Mouse (Mus musculus) hindbrain, postnatal 0 days (tissue): ENCODE measurements at regions not wholly inside any gene's neighbourhood (a gene's known extent, or its start where the extent isn't known, plus 50 kb on each side); places are given as distances from the start of the nearest gene placed in this dataset.

Source experiments
- ATAC-seq: fragments of 200-750 bp; cut with Nextera tagmentation; 2 replicates; pipeline ENCODE4 v1.8.0; 2017; ENCODE audit warnings: mild to moderate bottlenecking, moderate TSS enrichment, moderate library complexity
- DNase-seq: peaks from one replicate; pipeline ENCODE4 v3.0.0-alpha.2; 2015; ENCODE audit warnings: low spot score
- H3K27ac ChIP-seq: fragments of 300-500 bp; sonication (generic); 2 replicates; pipeline ENCODE4 v1.5.1; 2014; ENCODE audit warnings: mild to moderate bottlenecking
- H3K27me3 ChIP-seq: fragments of 300-500 bp; sonication (generic); 2 replicates; pipeline ENCODE4 v1.6.1; 2014; ENCODE audit warnings: low read length, mixed read lengths; ENCODE audit not compliant: insufficient read depth
- H3K36me3 ChIP-seq: fragments of 300-500 bp; sonication (generic); 2 replicates; pipeline ENCODE4 v1.6.1; 2014; ENCODE audit warnings: low read length, mixed read lengths; ENCODE audit not compliant: insufficient read depth
- H3K4me1 ChIP-seq: fragments of 300-500 bp; sonication (generic); 2 replicates; pipeline ENCODE4 v1.6.1; 2014; ENCODE audit warnings: antibody characterized with exemption, low read length, mixed read lengths; ENCODE audit not compliant: insufficient read depth
- H3K4me2 ChIP-seq: fragments of 300-500 bp; sonication (generic); 2 replicates; pipeline ENCODE4 v1.6.1; 2014; ENCODE audit warnings: low read depth, mild to moderate bottlenecking, low read length, moderate library complexity, mixed read lengths
- H3K4me3 ChIP-seq: fragments of 300-500 bp; sonication (generic); 2 replicates; pipeline ENCODE4 v1.5.1; 2014; ENCODE audit warnings: low read length
- H3K9ac ChIP-seq: fragments of 300-500 bp; sonication (generic); replicated peaks from 2 replicates; pipeline ENCODE4 v1.6.1; 2014; ENCODE audit warnings: mild to moderate bottlenecking, low read length, moderate library complexity, mixed read lengths
- H3K9me3 ChIP-seq: fragments of 300-500 bp; sonication (generic); 2 replicates; pipeline ENCODE4 v1.6.1; 2016; ENCODE audit warnings: low read length, mixed read lengths
- CTCF ChIP-seq: IDR thresholded peaks from 2 replicates; pipeline ENCODE4 v1.5.1; 2016; ENCODE audit warnings: antibody characterized with exemption, control low read depth, low read depth
- WGBS: fragments of 180-500 bp; shearing (Covaris S2); extraction: QIAGEN DNeasy Blood & Tissue Kit; methylation state at CpG from one replicate; pipeline ENCODE4 v1.1.7; 2014; 5-methylcytosine and 5-hydroxymethylcytosine counted together

DNA sequence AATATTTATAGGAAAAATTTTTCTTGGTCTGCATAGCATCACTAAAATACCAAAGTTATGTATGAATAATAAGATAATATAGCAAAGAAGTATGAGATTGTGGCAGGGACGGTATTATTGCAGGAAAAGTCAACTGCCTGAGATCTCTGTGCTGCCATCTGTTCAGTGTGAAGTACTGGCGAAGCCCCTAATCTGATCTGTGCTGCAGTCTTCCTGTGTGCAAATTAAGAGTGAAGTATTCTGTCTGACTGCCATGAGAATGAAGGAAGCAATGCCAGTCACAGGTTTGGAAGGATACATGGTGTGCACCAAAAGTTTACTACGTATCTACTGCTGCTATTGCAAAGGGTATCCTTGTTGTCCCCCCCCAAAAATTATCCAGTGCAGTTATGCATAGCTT, 501.5 kb downstream of the Rab28 start:
- H3K9me3 ChIP-seq, result no peaks in the 10 kb centered on the region
- H3K36me3 ChIP-seq, result no peaks in the 10 kb centered on the region
- WGBS, result 83% methylated on average over 3 of the region's 3 CpGs
- no peaks in the 10 kb centered on the region for H3K27me3 ChIP-seq
- H3K4me3 ChIP-seq, result no peak overlapping the region
- no peaks in the 10 kb centered on the region for H3K4me1 ChIP-seq
- ATAC-seq (no peak), DNase-seq (no peak)
- no peak overlapping the region for H3K9ac ChIP-seq
- no peak for TF ChIP-seq CTCF
- H3K27ac ChIP-seq, result no peak overlapping the region
- H3K4me2 ChIP-seq, result no peak overlapping the region

DNA sequence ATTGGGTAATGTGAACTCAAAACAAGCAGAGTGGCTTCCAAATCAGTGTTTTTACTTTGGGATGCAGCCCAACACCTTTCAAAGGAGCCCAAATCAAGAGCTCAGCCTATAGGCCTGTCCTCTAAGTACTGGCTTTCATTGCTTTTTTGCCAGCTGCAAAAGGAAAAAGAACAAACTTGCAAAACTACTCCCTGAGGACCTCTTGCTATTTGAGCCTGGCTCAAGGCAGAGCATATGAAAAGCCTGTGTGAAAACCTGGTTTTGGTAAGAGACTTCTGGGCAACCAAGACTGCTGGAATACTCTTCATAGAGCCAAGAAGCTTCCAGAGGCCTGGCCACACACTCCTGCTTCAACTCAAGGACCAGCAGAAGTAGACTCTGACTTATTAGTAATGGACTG, 503.5 kb downstream of the Rab28 start:
- no peak for ATAC-seq
- no peak overlapping the region for H3K4me2 ChIP-seq

DNA sequence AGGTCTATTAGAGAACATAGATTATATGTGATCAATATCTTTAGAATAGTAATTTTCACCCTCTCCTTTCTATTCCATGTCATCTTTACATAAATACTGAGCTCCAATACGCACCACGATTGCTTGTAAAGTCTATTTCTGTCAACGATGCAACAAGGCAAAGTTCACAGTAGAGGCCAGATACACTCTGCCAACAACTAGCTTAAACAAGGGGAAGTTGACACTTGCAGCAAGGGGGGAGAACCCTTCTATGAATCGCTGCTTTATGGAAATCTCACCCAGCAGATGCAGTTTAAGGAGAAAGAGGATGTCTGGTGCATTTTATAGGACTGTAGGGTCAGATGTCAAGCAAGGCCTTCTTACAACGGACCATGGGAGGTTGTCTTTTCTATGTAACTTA, 520.8 kb downstream of the Rab28 start:
- no peak for ATAC-seq

More for the DNA sequence above, 503.5 kb downstream of the Rab28 start:
- no peak overlapping the region for H3K9ac ChIP-seq
- H3K4me3 ChIP-seq, result no peak overlapping the region
- no peaks in the 10 kb centered on the region for H3K36me3 ChIP-seq
- TF ChIP-seq CTCF, result no peak
- no peaks in the 10 kb centered on the region for H3K9me3 ChIP-seq
- H3K4me1 ChIP-seq, result no peaks in the 10 kb centered on the region
- no peak for DNase-seq
- H3K27me3 ChIP-seq, result no peaks in the 10 kb centered on the region
- H3K27ac ChIP-seq, result no peak overlapping the region

DNA sequence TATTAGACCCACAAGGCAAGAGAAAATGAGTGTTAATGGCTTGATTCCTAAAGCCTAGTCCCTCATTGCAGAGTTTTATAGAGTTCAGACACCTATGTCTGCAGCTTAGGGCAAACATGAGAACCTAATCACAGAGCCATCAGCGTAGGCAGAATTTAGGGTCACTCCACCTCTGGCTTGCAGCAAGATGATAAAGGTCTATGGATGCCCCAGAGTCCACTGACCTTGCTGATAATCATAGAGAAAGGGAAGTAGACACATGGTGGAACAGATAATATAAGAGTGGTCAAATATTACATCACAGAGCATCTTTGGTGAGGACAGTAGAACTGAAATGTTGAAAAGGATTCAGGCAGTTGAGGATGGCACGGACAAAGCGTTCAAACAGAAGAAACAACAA, 530.7 kb downstream of the Rab28 start:
- no peaks in the 10 kb centered on the region for H3K27me3 ChIP-seq
- no peak for DNase-seq
- 86% methylated on average over 3 of the region's 3 CpGs for WGBS
- H3K9me3 ChIP-seq, result no peaks in the 10 kb centered on the region
- H3K4me1 ChIP-seq, result no peaks in the 10 kb centered on the region
- no peak overlapping the region for H3K27ac ChIP-seq
- no peak for TF ChIP-seq CTCF
- no peak for ATAC-seq
- no peak overlapping the region for H3K9ac ChIP-seq
- no peak overlapping the region for H3K4me3 ChIP-seq
- no peak overlapping the region for H3K4me2 ChIP-seq
- H3K36me3 ChIP-seq, result no peaks in the 10 kb centered on the region

More for the DNA sequence above, 520.8 kb downstream of the Rab28 start:
- no peak overlapping the region for H3K4me3 ChIP-seq
- H3K36me3 ChIP-seq, result no peaks in the 10 kb centered on the region
- WGBS, result 63% methylated on average over 5 of the region's 5 CpGs
- H3K9me3 ChIP-seq, result no peaks in the 10 kb centered on the region
- no peak overlapping the region for H3K4me2 ChIP-seq
- no peaks in the 10 kb centered on the region for H3K27me3 ChIP-seq
- DNase-seq, result no peak
- no peaks in the 10 kb centered on the region for H3K4me1 ChIP-seq
- TF ChIP-seq CTCF, result no peak
- H3K27ac ChIP-seq, result no peak overlapping the region
- H3K9ac ChIP-seq, result no peak overlapping the region

DNA sequence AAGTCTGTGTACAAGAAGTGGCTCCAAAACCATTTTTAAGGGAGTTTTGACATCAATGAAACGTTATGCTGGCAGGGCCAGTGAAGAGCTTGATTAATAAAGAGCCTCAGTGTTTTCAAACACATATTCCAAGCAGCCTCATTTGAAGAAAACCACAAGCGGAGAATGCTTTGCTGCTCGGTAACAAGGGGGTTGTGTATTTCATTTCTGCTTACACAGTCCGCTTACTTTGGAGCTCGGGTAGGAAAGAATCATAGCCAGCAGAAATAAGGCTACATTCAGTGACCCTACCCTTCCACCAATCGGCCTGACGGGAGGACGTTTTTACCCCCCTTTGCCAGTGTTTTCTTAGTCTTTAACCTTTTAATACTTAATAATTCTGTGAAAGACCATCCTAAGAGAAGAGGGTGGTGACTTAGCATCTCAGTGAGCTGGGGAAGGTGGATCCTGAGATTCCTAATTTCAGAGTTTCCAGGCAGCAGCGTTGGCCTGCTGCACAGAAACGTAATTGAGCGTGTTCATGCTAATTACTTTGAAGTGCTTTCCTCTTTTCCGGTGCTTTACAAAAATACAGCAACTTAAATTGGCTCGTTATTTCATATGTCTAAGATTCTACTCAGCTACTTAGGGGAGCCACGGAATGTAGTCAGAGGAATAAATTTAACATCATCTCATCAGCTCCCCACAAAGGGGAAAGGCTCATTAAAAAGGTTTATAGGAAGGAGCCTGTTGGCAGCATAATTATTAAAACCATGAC, 541.9 kb downstream of the Rab28 start:
- Histone ChIP-seq H3K27me3 (no peaks in the 10 kb centered on the region), H3K4me1 (no peaks in the 10 kb centered on the region), H3K9me3 (no peaks in the 10 kb centered on the region), H3K27ac (no peak overlapping the region), H3K4me2 (0 out of 2 replicates have a peak overlapping the region, but pooled peaks have one; percentile 19), H3K9ac (no peak overlapping the region), H3K4me3 (no peak overlapping the region), H3K36me3 (no peaks in the 10 kb centered on the region)
- 53% methylated on average over 14 of the region's 14 CpGs for WGBS
- ATAC-seq (no peak), DNase-seq (peak; percentile 8)
- TF ChIP-seq CTCF, result no peak

DNA sequence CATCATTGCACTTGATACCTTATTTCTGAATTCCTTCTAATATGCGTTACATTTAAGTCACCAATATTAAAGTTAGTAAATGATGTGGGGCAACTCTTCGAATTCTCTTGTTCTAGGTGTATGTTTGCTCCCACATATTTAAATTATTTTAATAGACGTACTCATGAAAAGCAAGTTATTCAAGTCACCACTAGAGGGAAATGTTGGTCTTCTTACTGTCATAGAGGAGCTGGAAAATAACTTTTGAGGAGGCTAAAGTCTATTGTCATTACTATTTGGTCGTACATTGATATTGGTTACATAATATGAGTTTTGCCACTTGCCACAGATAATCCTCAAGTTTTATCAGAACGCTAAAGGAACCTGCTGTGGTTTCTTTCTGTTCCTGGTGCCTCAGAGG, 582.9 kb downstream of the Rab28 start:
- H3K9ac ChIP-seq, result no peak overlapping the region
- WGBS, result 20% methylated on average over 5 of the region's 5 CpGs
- peak; percentile 85 for DNase-seq

DNA sequence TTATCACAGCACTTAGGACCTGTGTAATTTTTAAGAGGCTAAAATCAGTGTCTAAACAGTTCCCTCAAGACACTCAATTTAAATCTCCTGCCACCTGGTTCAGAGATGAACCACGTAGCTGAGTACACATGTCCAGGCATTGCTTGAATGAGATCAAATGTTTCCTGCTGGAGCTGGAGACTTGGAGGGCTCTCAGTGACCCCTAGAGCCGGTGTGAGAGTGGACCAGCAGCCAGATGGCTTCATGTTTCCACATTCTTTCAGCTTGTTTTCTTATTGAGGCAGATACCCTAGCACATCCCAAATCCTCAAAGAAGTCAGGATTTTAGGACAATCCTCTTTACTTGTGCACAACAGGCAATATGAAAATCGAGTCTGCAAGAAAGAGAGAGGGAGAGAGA, 590.3 kb downstream of the Rab28 start:
- no peaks in the 10 kb centered on the region for H3K4me1 ChIP-seq

More for the DNA sequence above, 582.9 kb downstream of the Rab28 start:
- H3K36me3 ChIP-seq, result no peaks in the 10 kb centered on the region
- peak; percentile 78 for TF ChIP-seq CTCF
- no peak overlapping the region for H3K4me3 ChIP-seq
- no peaks in the 10 kb centered on the region for H3K4me1 ChIP-seq
- peak; percentile 58; the same call in 1 of the 2 replicates for ATAC-seq
- H3K4me2 ChIP-seq, result no peak overlapping the region
- H3K27me3 ChIP-seq, result no peaks in the 10 kb centered on the region
- no peak overlapping the region for H3K27ac ChIP-seq
- H3K9me3 ChIP-seq, result no peaks in the 10 kb centered on the region

More for the DNA sequence above, 590.3 kb downstream of the Rab28 start:
- TF ChIP-seq CTCF, result no peak
- ATAC-seq, result no peak
- Histone ChIP-seq H3K36me3 (no peaks in the 10 kb centered on the region), H3K27ac (no peak overlapping the region), H3K4me3 (no peak overlapping the region), H3K9me3 (no peaks in the 10 kb centered on the region), H3K27me3 (no peaks in the 10 kb centered on the region), H3K4me2 (no peak overlapping the region), H3K9ac (no peak overlapping the region)
- no peak for DNase-seq
- WGBS, result 52% methylated on average over 3 of the region's 3 CpGs
